Mouse (Mus musculus) kidney, postnatal 36 days (tissue): ENCODE results near the gene Olfr67.
"Not testable (repeated sequence)": the region's sequence is repeated elsewhere in the genome, so short reads cannot be mapped to it uniquely, and the experiment has no call there.

Experiments
- DNase-seq, 2 experiments: peaks; one replicate each; pipeline ENCODE4 v3.0.0; 2021 to 2022; ENCODE audit warnings: mixed read lengths in 2 of 2

The Olfr67 gene

GRCm38 (mm10) chr7:103791721-103792120 is at the start of gene Olfr67:
TSS of gene Olfr67 (minus strand) at chr7:103791821.
- DNase-seq: no peak

DNA sequence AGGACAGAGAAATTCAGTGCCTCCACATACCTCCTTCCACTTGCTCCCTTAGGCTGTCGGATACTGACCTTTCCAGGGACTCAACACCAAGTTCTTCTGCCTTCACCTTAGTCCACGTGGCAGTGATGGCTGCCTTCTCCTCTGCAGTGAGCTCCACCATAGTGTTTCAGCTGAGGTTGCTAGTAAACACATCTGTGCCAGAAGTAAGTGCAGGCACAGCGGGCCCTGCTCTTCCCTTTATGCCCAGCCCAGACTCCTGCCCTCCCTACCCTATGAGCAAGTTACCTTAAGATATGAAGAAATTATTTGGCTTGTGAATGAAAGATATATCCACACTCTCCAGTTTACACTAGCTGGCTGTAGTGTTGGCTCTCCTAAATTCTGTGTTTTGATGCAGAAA is 48.6 kb upstream of the Olfr67 start, which contains the start of gene Hbb-bh2:
Gene Hbb-bh2, minus strand, starts transcription at position 253 of the 400 bp plus-strand sequence.
- no peak for DNase-seq

DNA sequence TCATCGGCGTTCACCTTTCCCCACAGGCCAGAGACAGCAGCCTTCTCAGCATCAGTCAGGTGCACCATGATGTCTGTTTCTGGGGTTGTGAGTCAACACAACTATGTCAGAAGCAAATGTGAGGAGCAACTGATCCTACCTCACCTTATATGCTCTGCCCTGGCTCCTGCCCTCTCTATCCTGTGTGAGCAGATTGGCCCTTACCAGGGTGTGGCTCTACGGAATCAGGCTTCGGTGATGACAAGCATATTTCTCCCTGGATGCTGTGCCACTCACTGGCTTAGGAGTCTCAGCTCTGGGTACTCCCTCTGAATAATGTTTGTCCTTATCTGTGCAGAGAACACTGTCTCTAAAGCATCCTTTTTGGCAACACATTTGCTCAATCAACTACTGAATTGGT is 36.2 kb upstream of the Olfr67 start, which contains the start of gene Hbb-bs:
Gene Hbb-bs, minus strand, starts transcription at position 289 of the 400 bp plus-strand sequence.
- DNase-seq: no peak

DNA sequence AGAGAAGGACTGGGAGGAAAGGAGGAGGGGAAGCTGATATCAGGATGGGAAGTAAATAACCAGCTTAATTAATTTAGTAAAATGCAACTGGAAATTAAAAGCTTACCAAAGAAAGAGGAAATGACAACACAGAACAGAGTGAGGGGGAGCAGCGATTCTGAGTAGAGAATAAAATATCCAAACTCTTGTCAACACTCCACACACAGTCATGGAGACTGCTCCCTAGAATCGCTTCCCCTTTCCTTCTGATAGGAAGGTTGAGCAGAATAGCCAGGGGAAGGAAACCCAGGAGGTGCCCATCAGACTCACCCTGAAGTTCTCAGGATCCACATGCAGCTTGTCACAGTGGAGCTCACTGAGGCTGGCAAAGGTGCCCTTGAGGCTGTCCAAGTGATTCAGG is 35.5 kb upstream of the Olfr67 start:
- DNase-seq: not testable (repeated sequence)

DNA sequence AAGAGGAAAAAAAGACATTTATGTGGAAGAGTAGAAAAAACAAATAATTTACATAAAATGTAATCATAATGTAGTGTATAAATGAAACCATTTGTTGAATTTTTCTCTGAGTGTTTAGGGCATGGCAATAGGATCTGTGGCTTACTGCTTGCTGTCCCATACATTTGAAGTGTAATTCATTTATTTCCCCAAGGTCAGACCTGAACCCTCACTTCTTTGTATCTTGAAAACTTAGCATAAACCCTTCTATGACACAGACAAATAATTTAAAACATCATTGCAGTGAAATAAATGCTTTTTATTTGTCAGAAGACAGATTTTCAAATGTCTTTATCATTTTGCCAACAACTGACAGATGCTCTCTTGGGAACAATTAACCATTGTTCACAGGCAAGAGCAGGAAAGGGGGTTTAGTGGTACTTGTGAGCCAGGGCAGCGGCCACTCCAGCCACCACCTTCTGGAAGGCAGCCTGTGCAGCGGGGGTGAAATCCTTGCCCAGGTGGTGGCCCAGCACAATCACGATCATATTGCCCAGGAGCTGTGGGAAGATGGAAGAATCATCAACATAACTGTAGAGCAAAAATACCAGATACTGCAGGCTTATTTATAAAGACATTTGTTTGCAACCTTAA is 34.8 kb upstream of the Olfr67 start:
- DNase-seq: no peak

DNA sequence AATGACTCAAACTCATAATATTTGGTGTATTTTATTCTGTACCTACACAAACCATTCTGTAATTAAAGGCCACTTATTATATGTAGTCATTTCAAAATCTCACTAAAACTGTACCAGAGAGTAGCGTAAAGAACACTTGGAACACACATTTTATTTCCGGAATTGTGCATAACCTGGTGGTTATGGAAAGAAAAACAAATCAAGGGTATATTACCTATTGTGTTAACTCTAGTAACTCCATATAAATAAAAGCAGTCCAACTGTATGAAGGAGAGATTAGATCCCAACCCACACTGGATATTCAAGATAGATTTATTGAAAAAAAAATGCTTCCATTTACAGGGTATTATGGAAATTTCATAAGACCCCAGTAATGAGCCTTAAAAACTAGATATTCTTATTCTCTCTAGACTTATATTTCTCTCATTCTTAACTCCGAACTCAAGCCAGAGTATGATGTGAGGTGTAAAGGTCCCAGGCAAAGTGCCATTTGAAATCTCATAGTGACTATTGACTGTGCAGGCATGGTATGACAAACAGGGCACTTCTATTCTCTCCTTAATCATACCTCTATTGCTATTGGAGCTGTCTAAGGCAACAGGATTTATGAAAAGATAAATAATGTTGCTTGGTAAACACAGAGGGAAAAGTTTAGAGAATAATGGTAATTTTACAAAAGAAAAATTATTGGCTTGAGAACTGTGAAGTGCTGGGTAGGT is 34.1 kb upstream of the Olfr67 start:
- no peak for DNase-seq

DNA sequence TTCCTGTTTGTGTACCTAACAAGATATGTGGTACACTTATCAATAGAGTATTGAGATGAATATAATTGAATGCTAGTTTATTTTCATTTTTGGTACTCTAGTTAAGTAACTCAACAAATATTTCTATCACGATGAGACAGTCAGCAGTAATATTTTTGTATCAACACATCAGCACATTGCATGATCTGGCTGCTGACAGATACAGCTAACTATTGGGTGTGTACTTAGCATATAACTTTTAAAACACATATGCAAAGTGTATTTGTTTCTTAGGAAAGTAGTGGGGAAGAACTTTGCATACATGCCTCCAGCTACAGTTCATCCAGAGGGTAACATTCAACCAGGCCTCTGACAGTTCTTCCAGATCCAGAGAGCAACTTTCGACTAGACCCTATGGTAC is 33.0 kb upstream of the Olfr67 start:
- DNase-seq: no peak

- DNase-seq: not testable (repeated sequence)
Measured at GRCm38 (mm10) chr7:103815085-103815484, 23.5 kb upstream of the Olfr67 start.

- no peak for DNase-seq
Measured at GRCm38 (mm10) chr7:103813766-103814165, 22.1 kb upstream of the Olfr67 start, which contains the start of gene Hbb-bt. TSS of gene Hbb-bt (minus strand) at chr7:103813996.

GRCm38 (mm10) chr7:103813152-103813551 is 21.5 kb upstream of the Olfr67 start:
- not testable (repeated sequence) for DNase-seq

DNA sequence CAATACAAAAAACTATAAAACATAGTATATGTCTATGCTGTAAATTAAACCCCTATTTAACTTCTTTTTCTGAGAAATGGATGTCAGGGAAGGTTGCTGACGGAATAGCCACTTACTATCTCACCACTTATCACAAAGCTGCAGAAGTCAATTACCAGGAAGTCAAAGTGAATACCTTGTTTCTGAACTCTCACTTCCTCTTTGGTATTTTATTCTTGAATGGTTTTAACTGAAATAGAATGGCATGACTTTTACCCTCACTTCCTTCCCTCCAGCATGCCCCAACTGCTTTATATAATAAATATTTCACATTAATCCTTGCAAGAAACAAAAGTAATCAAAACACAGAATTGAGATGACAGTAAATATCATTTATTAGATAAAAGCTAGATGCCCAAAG is 20.6 kb upstream of the Olfr67 start:
- DNase-seq: no peak

DNA sequence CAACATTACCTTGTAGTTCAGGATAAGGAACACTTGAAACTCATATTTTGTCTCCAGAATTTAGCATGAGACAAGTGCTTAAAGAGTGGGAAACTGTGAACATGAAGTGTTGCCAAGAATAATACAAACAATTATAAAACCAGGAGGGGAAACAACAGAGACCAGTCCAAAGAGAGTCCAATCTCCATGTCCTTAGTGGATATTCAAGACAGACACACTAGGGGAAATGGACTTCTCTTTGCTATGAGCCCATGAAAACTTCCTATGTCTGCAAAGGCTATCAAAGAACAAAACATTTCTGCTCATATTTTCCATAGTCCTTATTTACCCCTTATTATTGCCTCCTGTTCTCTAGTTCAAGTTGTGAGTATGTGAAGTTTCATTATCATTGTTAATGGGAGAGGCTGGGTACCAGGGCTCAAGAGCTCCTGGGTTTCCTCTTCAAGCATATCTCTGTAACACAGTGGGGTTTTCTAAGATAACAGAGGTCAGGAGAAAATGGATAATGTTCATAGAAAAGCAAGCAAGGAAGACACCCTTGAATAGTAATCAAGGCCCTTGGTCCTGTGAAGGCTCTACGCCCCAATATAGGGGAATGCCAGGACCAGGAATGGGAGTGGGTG is 19.7 kb upstream of the Olfr67 start:
- no peak for DNase-seq

GRCm38 (mm10) chr7:103810746-103811145 is 19.1 kb upstream of the Olfr67 start:
- DNase-seq: no peak

GRCm38 (mm10) chr7:103810296-103810695 is 18.7 kb upstream of the Olfr67 start:
- DNase-seq: no peak

DNA sequence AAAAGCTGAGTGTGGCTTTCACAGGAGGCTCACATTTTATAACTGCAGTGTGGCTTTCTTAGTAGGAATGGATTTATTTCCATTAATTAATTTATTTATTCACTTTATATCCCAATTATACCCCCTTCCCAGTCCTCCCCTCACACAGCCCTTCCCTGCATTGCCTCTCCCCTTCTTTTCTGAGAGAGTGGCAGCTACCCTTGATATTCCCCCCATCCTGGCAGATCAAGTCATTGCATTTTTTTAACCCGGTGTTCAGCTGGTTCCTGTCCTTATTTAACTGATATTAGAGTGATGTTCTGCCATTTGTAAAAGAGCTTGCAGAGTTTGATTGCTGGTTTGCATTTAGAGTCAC is 18.2 kb upstream of the Olfr67 start:
- no peak for DNase-seq

DNA sequence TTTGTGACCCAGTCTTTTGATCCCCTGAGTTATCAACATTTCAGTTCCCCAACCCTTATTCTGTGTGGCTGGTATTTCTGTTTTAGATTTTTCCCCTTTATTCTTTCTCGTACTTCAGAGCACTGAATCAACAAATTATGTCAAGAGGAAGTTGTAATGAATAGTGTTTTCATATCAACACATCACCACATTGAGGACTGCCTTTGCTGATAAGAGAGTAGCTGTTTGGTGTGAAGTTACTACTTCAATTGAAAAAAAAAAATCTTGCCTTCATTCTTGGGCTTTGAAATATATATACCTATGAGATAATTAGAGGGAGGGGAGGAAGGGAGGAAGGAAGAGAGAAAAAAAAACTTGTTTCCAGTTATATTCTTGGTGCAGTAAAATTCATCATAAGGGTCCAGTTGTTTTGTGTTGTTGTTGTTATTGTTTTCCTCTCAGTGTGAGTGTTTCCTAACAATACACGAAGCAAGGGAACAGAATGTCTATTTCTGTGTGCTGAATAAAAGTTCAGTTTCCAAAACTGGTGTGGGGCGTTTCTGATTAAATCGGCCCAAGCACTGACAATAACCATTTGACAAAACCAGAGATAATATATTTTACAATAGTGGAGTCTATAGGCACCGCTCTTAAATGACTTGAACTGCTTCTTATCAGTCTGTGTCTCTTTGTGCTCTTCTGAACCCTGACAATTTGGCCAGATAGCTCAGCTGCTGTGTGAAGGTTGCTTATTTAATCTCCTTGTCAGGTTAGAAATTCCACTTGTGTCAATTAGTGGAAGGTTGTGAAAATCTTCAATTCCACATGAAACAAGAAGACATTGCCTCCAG is 17.6 kb upstream of the Olfr67 start:
- DNase-seq: no peak

DNA sequence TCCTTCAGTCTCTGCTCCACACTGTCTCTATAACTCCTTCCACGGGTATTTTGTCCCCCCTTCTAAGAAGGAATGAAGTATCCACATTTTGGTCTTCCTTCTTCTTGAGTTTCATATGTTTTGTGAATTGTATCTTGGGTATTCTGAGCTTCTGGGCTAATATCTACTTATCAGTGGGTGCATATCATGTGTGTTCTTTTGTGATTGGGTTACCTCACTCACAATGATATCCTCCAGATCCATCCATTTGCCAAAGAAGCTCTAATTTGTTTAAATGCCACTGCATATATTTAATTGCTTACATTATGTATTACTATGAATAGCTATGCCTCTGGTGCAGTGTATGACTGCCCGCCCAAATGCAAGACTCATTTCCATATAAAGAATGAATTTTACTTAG is 16.5 kb upstream of the Olfr67 start:
- DNase-seq: not testable (repeated sequence)

GRCm38 (mm10) chr7:103806856-103807255 is 15.2 kb upstream of the Olfr67 start:
- DNase-seq: peak; percentile 1 to 9

GRCm38 (mm10) chr7:103792669-103793388 is 1.2 kb upstream of the Olfr67 start:
- no peak for DNase-seq

GRCm38 (mm10) chr7:103779598-103779997 is 12.0 kb downstream of the Olfr67 start, which contains the start of gene Olfr68:
TSS of gene Olfr68 (minus strand) at chr7:103779698.
- no peak for DNase-seq

- DNase-seq: not testable (repeated sequence)
Measured at GRCm38 (mm10) chr7:103777652-103778051, 14.0 kb downstream of the Olfr67 start.

GRCm38 (mm10) chr7:103771494-103771893 is 20.1 kb downstream of the Olfr67 start, which contains the start of gene Olfr69:
TSS of gene Olfr69 (minus strand) at chr7:103771594.
- DNase-seq: no peak
